Mouse (Mus musculus) small intestine, adult 2 months (tissue): ENCODE measurements around the gene C530008M17Rik.

Experiments used
- CTCF ChIP-seq: fragments of 200-500 bp; IDR thresholded peaks from 2 replicates; pipeline ENCODE4 v1.5.1; 2012; ENCODE audit warnings: low read depth, mild to moderate bottlenecking, control low read depth, inconsistent platforms, low read length, moderate library complexity, mixed read lengths; ENCODE audit not compliant: insufficient replicate concordance, insufficient read length; ENCODE audit errors: extremely low read depth
- POLR2A ChIP-seq: fragments of 200-500 bp; IDR thresholded peaks from 2 replicates; pipeline ENCODE4 v1.6.1; 2012; ENCODE audit warnings: low read depth, mild to moderate bottlenecking, control low read depth, inconsistent platforms, low read length, moderate library complexity

- TF ChIP-seq POLR2A (no peak), CTCF (no peak)
Observed at GRCm38 (mm10) chr5:76892608-76893007, 236.3 kb downstream of the C530008M17Rik start.
